Mouse (Mus musculus) liver (tissue): Measurements from ENCODE around the gene Micu2.
"Not testable (repeated sequence)": the region's sequence is repeated elsewhere in the genome, so short reads cannot be mapped to it uniquely, and the experiment has no call there.

Source experiments
- DNase-seq: peaks from one replicate; pipeline ENCODE4 v3.0.0-alpha.2; 2020; ENCODE audit warnings: mixed read lengths

The Micu2 gene

GRCm38 (mm10) chr14:57951089-57951488 lies 48.0 kb downstream of the Micu2 start:
- DNase-seq, result peak; percentile 22

- DNase-seq, result no peak
Measured at GRCm38 (mm10) chr14:57945834-57946233, 53.2 kb downstream of the Micu2 start.

- DNase-seq, result no peak
Measured at GRCm38 (mm10) chr14:57937297-57937696, 61.8 kb downstream of the Micu2 start.

GRCm38 (mm10) chr14:57934666-57935065 lies 64.4 kb downstream of the Micu2 start:
- no peak for DNase-seq

- DNase-seq, result peak; percentile 50
Measured at GRCm38 (mm10) chr14:57933608-57934007, 65.5 kb downstream of the Micu2 start.

- DNase-seq, result peak; percentile 21
Measured at GRCm38 (mm10) chr14:57932881-57933443, 66.1 kb downstream of the Micu2 start.

GRCm38 (mm10) chr14:57921428-57922131 lies 77.5 kb downstream of the Micu2 start:
- DNase-seq, result no peak

GRCm38 (mm10) chr14:57920568-57921310 lies 78.3 kb downstream of the Micu2 start:
- DNase-seq, result no peak

GRCm38 (mm10) chr14:57919148-57919875 lies 79.8 kb downstream of the Micu2 start:
- no peak for DNase-seq

GRCm38 (mm10) chr14:57915341-57915740 lies 83.7 kb downstream of the Micu2 start:
- DNase-seq, result no peak

GRCm38 (mm10) chr14:57912211-57913007 lies 86.7 kb downstream of the Micu2 start:
- peak; percentile 37 for DNase-seq

- DNase-seq, result not testable (repeated sequence)
Measured at GRCm38 (mm10) chr14:57911787-57912186, 87.3 kb downstream of the Micu2 start.

- no peak for DNase-seq
Measured at GRCm38 (mm10) chr14:57911316-57911715, 87.7 kb downstream of the Micu2 start.

GRCm38 (mm10) chr14:57910501-57911068 lies 88.5 kb downstream of the Micu2 start:
- peak; percentile 87 for DNase-seq

GRCm38 (mm10) chr14:57909297-57909696 lies 89.8 kb downstream of the Micu2 start:
- no peak for DNase-seq

GRCm38 (mm10) chr14:57908431-57908830 lies 90.6 kb downstream of the Micu2 start:
- no peak for DNase-seq

GRCm38 (mm10) chr14:57901998-57902397 lies 97.1 kb downstream of the Micu2 start:
- DNase-seq, result no peak

- no peak for DNase-seq
Measured at GRCm38 (mm10) chr14:57896882-57897281, 102.2 kb downstream of the Micu2 start.

- DNase-seq, result not testable (repeated sequence)
Measured at GRCm38 (mm10) chr14:57896088-57896871, 102.8 kb downstream of the Micu2 start.

- DNase-seq, result no peak
Measured at GRCm38 (mm10) chr14:57894346-57894745, 104.7 kb downstream of the Micu2 start.

- DNase-seq, result no peak
Measured at GRCm38 (mm10) chr14:57892961-57893360, 106.1 kb downstream of the Micu2 start.
